Mouse (Mus musculus) B cell, adult 2 months (primary cell): Measurements from ENCODE around the gene Atp2c1.

ENCODE experiments used
- DNase-seq, 2 experiments: peaks; one replicate each; pipeline ENCODE4 v3.0.0; 2022

The Atp2c1 gene

GRCm38 (mm10) chr9:105362181-105362580, 164.9 kb downstream of the Atp2c1 start:
- no peak for DNase-seq
